Mouse (Mus musculus) bone marrow, adult 2 months (tissue): ENCODE data around the gene Col6a5.

Experiments used
- CTCF ChIP-seq: fragments of 200-500 bp; IDR thresholded peaks from 2 replicates; pipeline ENCODE4 v1.5.1; 2011; ENCODE audit warnings: low read length, control low read depth; ENCODE audit not compliant: control insufficient read depth, insufficient read depth
- POLR2A ChIP-seq: fragments of 200-500 bp; IDR thresholded peaks from 2 replicates; pipeline ENCODE4 v1.6.1; 2011; ENCODE audit warnings: low read depth, mild to moderate bottlenecking, control low read depth, low read length, borderline replicate concordance; ENCODE audit not compliant: control insufficient read depth

DNA sequence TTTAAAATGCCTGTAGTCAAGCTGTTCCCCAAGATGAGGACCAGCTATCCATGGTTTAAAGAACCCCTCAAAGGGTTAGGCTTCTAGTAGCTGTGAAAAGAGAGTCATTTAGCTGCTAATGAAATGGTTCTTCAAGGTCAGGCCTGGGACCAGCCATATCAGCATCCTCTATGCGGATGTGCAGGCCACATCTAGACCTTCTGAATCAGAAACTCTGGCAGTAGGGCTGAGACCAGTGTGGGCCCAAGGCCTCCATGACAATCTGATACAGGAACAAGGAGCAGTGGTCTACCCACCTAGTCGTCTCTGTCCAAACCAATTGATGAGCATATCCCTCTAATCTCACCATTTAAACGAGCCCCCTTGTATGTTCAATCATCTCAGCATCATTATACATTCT is 109.4 kb downstream of the Col6a5 start:
- TF ChIP-seq CTCF (no peak), POLR2A (no peak)
